Mouse (Mus musculus) heart, adult 2 months (tissue): Measurements from ENCODE around the gene Slc16a10.

ENCODE experiments used
- CTCF ChIP-seq: fragments of 200-600 bp; IDR thresholded peaks from 2 replicates; pipeline ENCODE4 v1.8.1; 2022; ENCODE audit warnings: antibody characterized with exemption, mild to moderate bottlenecking, moderate library complexity
- EP300 ChIP-seq: fragments of 200-500 bp; IDR thresholded peaks from 2 replicates; pipeline ENCODE4 v1.6.1; 2011; ENCODE audit warnings: low read depth, low read length, control low read depth; ENCODE audit not compliant: insufficient read depth
- POLR2A ChIP-seq: fragments of 200-500 bp; IDR thresholded peaks from 2 replicates; pipeline ENCODE4 v1.6.1; 2011; ENCODE audit warnings: mild to moderate bottlenecking, low read depth, low read length, control low read depth; ENCODE audit not compliant: insufficient read depth

- no peak for TF ChIP-seq POLR2A
- no peak for TF ChIP-seq CTCF
- TF ChIP-seq EP300, result no peak
Measured at GRCm38 (mm10) chr10:40032897-40033296, 109.2 kb downstream of the Slc16a10 start.
